Mouse (Mus musculus): Measurements from ENCODE around the gene Caml. TPM values are rescaled to one million over a fixed set of nuclear protein-coding genes. Genes with fewer than 3 reads are reported as not detected.
A peak's percentile ranks its signal among the peaks of the same experiment; 100 is the strongest.
"Not testable (repeated sequence)": the region's sequence is repeated elsewhere in the genome, so short reads cannot be mapped to it uniquely, and the experiment has no call there.

The Caml gene
- total RNA-seq (2021) = 1 to 10 TPM; 8.2 TPM
- long read RNA-seq, experiment 1, partial matches to known transcripts = 2 of 8 reads
- long read RNA-seq, experiment 1, other reads (novel, unspliced or antisense) = 0 of 8 reads
- long read RNA-seq, experiment 2, transcript Caml-201 (4 exons, 1,382 nt) = major isoform, 7 of 9 reads
- long read RNA-seq, experiment 2, partial matches to known transcripts = 1 of 9 reads
- long read RNA-seq, experiment 2, other reads (novel, unspliced or antisense) = 0 of 9 reads

- intact Hi-C loops (cut with DNase I) = no loop called here
- peak; percentile 81 to 88 for DNase-seq
Observed at GRCm38 (mm10) chr13:55622649-55623541, at the start of gene Caml. Gene Caml, plus strand, starts transcription at chr13:55623005.

- intact Hi-C loops (cut with DNase I) = no loop called here
- DNase-seq = no peak
Observed at GRCm38 (mm10) chr13:55573432-55573831, 49.4 kb upstream of the Caml start, which contains the start of gene Tmed9. Gene Tmed9, plus strand, starts transcription at chr13:55573732.

GRCm38 (mm10) chr13:55574321-55574720 is 48.5 kb upstream of the Caml start:
- intact Hi-C loops (cut with DNase I) = no loop called here
- DNase-seq = no peak

GRCm38 (mm10) chr13:55575932-55576331 is 46.9 kb upstream of the Caml start:
- DNase-seq = no peak
- intact Hi-C loops (cut with DNase I) = loop anchor here (5.0 kb wide), 1 partner anchor 34 kb away; no protein-coding TSS in a partner anchor

GRCm38 (mm10) chr13:55576872-55577271 is 45.9 kb upstream of the Caml start:
- intact Hi-C loops (cut with DNase I) = loop anchor here (5.0 kb wide), 1 partner anchor 35 kb away; no protein-coding TSS in a partner anchor
- not testable (repeated sequence) for DNase-seq

GRCm38 (mm10) chr13:55578086-55578485 is 44.7 kb upstream of the Caml start:
- DNase-seq = no peak
- intact Hi-C loops (cut with DNase I) = loop anchor here (5.0 kb wide), 1 partner anchor 36 kb away; no protein-coding TSS in a partner anchor

- DNase-seq = no peak
- intact Hi-C loops (cut with DNase I) = no loop called here
Observed at GRCm38 (mm10) chr13:55591961-55592490, 30.8 kb upstream of the Caml start.

GRCm38 (mm10) chr13:55592512-55593253 is 30.1 kb upstream of the Caml start:
- DNase-seq = peak; percentile 91 to 94
- intact Hi-C loops (cut with DNase I) = no loop called here

GRCm38 (mm10) chr13:55593254-55593747 is 29.5 kb upstream of the Caml start:
- intact Hi-C loops (cut with DNase I) = no loop called here
- DNase-seq = no peak

GRCm38 (mm10) chr13:55595375-55595774 is 27.4 kb upstream of the Caml start:
- intact Hi-C loops (cut with DNase I) = no loop called here
- peak in 1 of 2 experiments; percentile 43 for DNase-seq

- intact Hi-C loops (cut with DNase I) = no loop called here
- DNase-seq = no peak
Observed at GRCm38 (mm10) chr13:55596802-55597201, 26.0 kb upstream of the Caml start.

GRCm38 (mm10) chr13:55599566-55600540 is 23.0 kb upstream of the Caml start, which contains the start of gene B4galt7:
Gene B4galt7, plus strand, starts transcription at chr13:55599896.
- intact Hi-C loops (cut with DNase I) = loop anchor here (5.0 kb wide), 1 partner anchor 127 kb away; the partner anchor contains the start of gene Pcbd2

GRCm38 (mm10) chr13:55600657-55601056 is 22.1 kb upstream of the Caml start:
- DNase-seq = no peak
- intact Hi-C loops (cut with DNase I) = loop anchor here (5.0 kb wide), 1 partner anchor 127 kb away; the partner anchor contains the start of gene Pcbd2

More at GRCm38 (mm10) chr13:55599566-55600540, 23.0 kb upstream of the Caml start, which contains the start of gene B4galt7:
- DNase-seq = peak; percentile 82 to 87

- intact Hi-C loops (cut with DNase I) = loop anchor here (5.0 kb wide), 1 partner anchor 126 kb away; the partner anchor contains the start of gene Pcbd2
Observed at GRCm38 (mm10) chr13:55601611-55602010, 21.2 kb upstream of the Caml start.

GRCm38 (mm10) chr13:55604606-55605005 is 18.2 kb upstream of the Caml start:
- no peak for DNase-seq
- intact Hi-C loops (cut with DNase I) = loop anchor here (2.0 to 5.0 kb wide), 2 partner anchors 36 to 123 kb away; partner anchors contain the start of gene Pcbd2

More at GRCm38 (mm10) chr13:55601611-55602010, 21.2 kb upstream of the Caml start:
- DNase-seq = peak; percentile 73 to 75

GRCm38 (mm10) chr13:55606899-55607623 is 15.7 kb upstream of the Caml start:
- intact Hi-C loops (cut with DNase I) = no loop called here
- no peak for DNase-seq

GRCm38 (mm10) chr13:55607624-55608006 is 15.2 kb upstream of the Caml start:
- intact Hi-C loops (cut with DNase I) = no loop called here

GRCm38 (mm10) chr13:55611996-55612395 is 10.8 kb upstream of the Caml start:
- intact Hi-C loops (cut with DNase I) = no loop called here
- DNase-seq = no peak

More at GRCm38 (mm10) chr13:55607624-55608006, 15.2 kb upstream of the Caml start:
- DNase-seq = no peak

Measured in gastrocnemius, postnatal 36 days (tissue).